Mouse (Mus musculus): ENCODE measurements around the gene Gria2.

GRCm38 (mm10) chr3:80702173-80702572 lies 100.5 kb downstream of the Gria2 start:
- no peak for TF ChIP-seq CTCF (IDR thresholded peaks at IDR 0.05; ENCODE audit: low read depth, low read length)
- no peak for TF ChIP-seq POLR2AphosphoS5 (IDR thresholded peaks at IDR 0.05; ENCODE audit: insufficient replicate concordance, low read depth, low read length)
- no peak for TF ChIP-seq GATA1 (IDR thresholded peaks at IDR 0.05; ENCODE audit: borderline replicate concordance, low read length)

Data from G1E (cell line).